Mouse (Mus musculus): ENCODE results near the gene Gkn2. TPM values are rescaled to one million over a fixed set of nuclear protein-coding genes. Genes with fewer than 3 reads are reported as not detected.

The Gkn2 gene
- polyA plus RNA-seq, 1 experiment from 2014 or later = not detected

GRCm38 (mm10) chr6:87369223-87369622 lies 3.9 kb upstream of the Gkn2 start:
- no peak for ATAC-seq (ENCODE audit: extremely low read depth, insufficient number of reproducible peaks, low FRiP score, low TSS enrichment)
- H3K9me3 ChIP-seq = no peaks in the 10 kb centered on the region
- no peak overlapping the region for H3K4me2 ChIP-seq
- H3K4me3 ChIP-seq = no peak overlapping the region
- no peak overlapping the region for H3K9ac ChIP-seq
- whole genome bisulfite sequencing = 68% methylated on average over 5 of the region's 5 CpGs
- H3K4me1 ChIP-seq = no peaks in the 10 kb centered on the region
- no peaks in the 10 kb centered on the region for H3K36me3 ChIP-seq
- H3K27me3 ChIP-seq (replicated peaks) = peaks cover 62% of the 10 kb centered on the region
- H3K27ac ChIP-seq (replicated peaks) = no peak overlapping the region

GRCm38 (mm10) chr6:87383926-87384691 lies 11.0 kb downstream of the Gkn2 start:
- Histone ChIP-seq H3K27ac (replicated peaks) (no peak overlapping the region), H3K4me3 (peak overlapping the region; percentile 40), H3K9me3 (no peaks in the 10 kb centered on the region), H3K9ac (peak overlapping the region; percentile 66; the same call in 1 of the 2 replicates), H3K27me3 (replicated peaks) (peaks cover 92% of the 10 kb centered on the region), H3K36me3 (no peaks in the 10 kb centered on the region), H3K4me2 (peak overlapping the region; percentile 69), H3K4me1 (peaks cover 20% of the 10 kb centered on the region)
- no peak for ATAC-seq (ENCODE audit: extremely low read depth, insufficient number of reproducible peaks, low FRiP score, low TSS enrichment)
- WGBS = 11% methylated on average over 24 of the region's 24 CpGs

GRCm38 (mm10) chr6:87384761-87385160 lies 11.6 kb downstream of the Gkn2 start:
- Histone ChIP-seq H3K27me3 (replicated peaks) (peaks cover 93% of the 10 kb centered on the region), H3K36me3 (no peaks in the 10 kb centered on the region), H3K4me2 (peak overlapping the region; percentile 69), H3K9me3 (no peaks in the 10 kb centered on the region), H3K4me1 (peaks cover 26% of the 10 kb centered on the region), H3K27ac (replicated peaks) (no peak overlapping the region), H3K4me3 (0 out of 2 replicates have a peak overlapping the region, but pooled peaks have one; percentile 40), H3K9ac (no peak overlapping the region)
- no peak for ATAC-seq (ENCODE audit: extremely low read depth, insufficient number of reproducible peaks, low FRiP score, low TSS enrichment)
- 38% methylated on average over 6 of the region's 6 CpGs for WGBS

DNA sequence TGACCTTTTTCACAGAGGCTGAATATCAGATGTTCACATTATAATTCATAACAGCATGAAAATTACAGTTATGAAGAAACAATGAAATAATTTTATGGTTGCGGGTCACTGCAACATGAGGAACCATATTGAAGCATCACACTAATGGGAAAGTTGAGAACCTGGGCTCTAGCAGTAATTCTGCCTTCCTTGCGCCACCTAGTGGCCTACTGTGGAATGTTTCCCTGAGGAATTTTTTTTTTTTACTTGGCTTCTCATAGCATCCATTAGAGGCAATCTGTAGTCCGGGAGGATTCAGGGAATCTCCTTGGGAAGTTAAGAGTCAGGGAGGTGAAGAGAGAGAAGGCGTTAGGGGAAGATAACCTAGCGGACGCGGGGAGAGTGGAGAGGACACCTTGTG lies 13.0 kb downstream of the Gkn2 start:
- Histone ChIP-seq H3K27me3 (replicated peaks) (peaks cover 93% of the 10 kb centered on the region), H3K27ac (replicated peaks) (no peak overlapping the region), H3K4me2 (no peak overlapping the region), H3K9me3 (no peaks in the 10 kb centered on the region), H3K4me1 (peaks cover 27% of the 10 kb centered on the region), H3K36me3 (no peaks in the 10 kb centered on the region), H3K9ac (no peak overlapping the region), H3K4me3 (no peak overlapping the region)
- no peak for ATAC-seq (ENCODE audit: extremely low read depth, insufficient number of reproducible peaks, low FRiP score, low TSS enrichment)
- 4% methylated on average over 7 of the region's 7 CpGs for WGBS

GRCm38 (mm10) chr6:87386681-87387080 lies 13.5 kb downstream of the Gkn2 start:
- no peak overlapping the region for H3K27ac ChIP-seq (replicated peaks)
- no peak overlapping the region for H3K9ac ChIP-seq
- no peak overlapping the region for H3K4me3 ChIP-seq
- WGBS = 75% methylated on average over 10 of the region's 10 CpGs
- no peaks in the 10 kb centered on the region for H3K36me3 ChIP-seq
- no peak for ATAC-seq (ENCODE audit: extremely low read depth, insufficient number of reproducible peaks, low FRiP score, low TSS enrichment)
- no peaks in the 10 kb centered on the region for H3K9me3 ChIP-seq
- H3K4me2 ChIP-seq = no peak overlapping the region
- H3K4me1 ChIP-seq = peaks cover 27% of the 10 kb centered on the region
- H3K27me3 ChIP-seq (replicated peaks) = peaks cover 93% of the 10 kb centered on the region

GRCm38 (mm10) chr6:87388877-87389276 lies 15.7 kb downstream of the Gkn2 start, which contains the start of gene Gkn3:
Gkn3 (minus strand) TSS chr6:87388935.
- 42% methylated on average over 7 of the region's 7 CpGs for WGBS
- Histone ChIP-seq H3K9me3 (no peaks in the 10 kb centered on the region), H3K9ac (0 out of 2 replicates have a peak within 1 kb of the TSS, but pooled peaks have one; percentile 4), H3K27me3 (replicated peaks) (peaks cover 93% of the 10 kb centered on the region), H3K27ac (replicated peaks) (0 out of 2 replicates have a peak within 1 kb of the TSS, but pooled peaks have one; percentile 12), H3K4me2 (no peak within 1 kb of the TSS), H3K36me3 (no peaks in the 10 kb centered on the region), H3K4me1 (peaks cover 36% of the 10 kb centered on the region), H3K4me3 (no peak within 1 kb of the TSS)
- no peak for ATAC-seq (ENCODE audit: extremely low read depth, insufficient number of reproducible peaks, low FRiP score, low TSS enrichment)

DNA sequence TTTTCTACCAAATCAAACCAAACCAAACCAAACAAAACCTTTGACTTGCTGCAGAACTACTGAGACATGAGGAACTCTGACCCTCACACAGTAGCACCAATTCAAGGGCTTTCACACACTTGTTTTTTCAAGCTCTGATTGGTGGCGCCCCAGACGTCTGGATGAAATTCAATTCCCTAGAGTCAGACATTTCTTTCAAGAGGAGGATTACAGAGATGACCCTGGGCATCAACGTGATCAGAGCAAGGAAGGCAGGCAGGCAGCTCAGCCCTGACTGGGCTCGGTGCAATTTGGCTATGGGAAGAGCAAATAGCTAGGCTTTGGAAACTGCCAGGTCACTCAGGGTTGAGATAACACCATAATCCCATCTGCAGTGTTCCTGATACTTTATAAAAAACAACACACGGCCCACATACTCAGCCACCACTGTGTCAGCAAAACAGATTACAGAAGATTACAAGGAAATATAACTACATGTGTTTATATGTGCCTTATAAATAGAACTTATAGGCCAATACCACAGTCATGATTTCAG lies 16.4 kb downstream of the Gkn2 start:
- H3K27me3 ChIP-seq (replicated peaks) = peaks cover 94% of the 10 kb centered on the region

DNA sequence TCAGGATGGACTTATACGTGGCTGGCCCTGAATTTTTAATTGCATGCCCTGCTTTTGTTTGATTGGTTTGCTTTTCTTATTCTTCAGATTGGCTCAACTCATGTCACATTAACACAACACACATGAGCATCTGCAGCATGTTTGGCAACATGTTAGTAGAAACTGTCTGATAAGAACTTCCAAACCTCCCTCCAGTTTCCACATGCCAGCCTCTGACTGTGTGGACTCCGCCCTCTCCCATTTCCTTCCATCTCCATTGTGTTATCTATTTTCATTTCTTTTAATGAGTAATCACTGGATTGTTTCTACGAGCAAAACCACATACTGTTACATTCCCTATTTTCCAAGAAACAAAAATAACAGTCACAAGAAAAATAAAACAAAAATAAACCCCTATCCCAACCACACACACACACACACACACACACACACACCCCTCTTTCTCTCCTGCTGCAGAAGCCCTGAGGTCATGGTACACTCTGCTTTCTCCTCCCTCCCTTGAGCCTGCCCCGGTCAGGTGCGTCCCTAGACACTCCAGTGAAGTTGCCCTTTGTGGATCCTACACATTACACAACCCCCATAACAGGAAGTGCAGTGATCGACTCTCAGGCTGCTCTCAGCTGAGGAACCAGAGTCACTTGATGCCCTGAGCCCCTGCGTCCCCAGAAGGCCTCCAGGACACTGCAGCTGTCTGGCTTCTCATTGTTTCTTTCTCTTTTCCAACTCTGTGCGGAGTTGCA lies 20.5 kb downstream of the Gkn2 start:
- WGBS = 67% methylated on average over 8 of the region's 8 CpGs
- Histone ChIP-seq H3K36me3 (no peaks in the 10 kb centered on the region), H3K4me3 (no peak overlapping the region), H3K4me2 (no peak overlapping the region), H3K9me3 (no peaks in the 10 kb centered on the region), H3K9ac (no peak overlapping the region), H3K27ac (replicated peaks) (no peak overlapping the region), H3K27me3 (replicated peaks) (peaks cover 96% of the 10 kb centered on the region), H3K4me1 (peaks cover 30% of the 10 kb centered on the region)
- ATAC-seq (ENCODE audit: extremely low read depth, insufficient number of reproducible peaks, low FRiP score, low TSS enrichment) = no peak

More for the DNA sequence above, 16.4 kb downstream of the Gkn2 start:
- Histone ChIP-seq H3K9me3 (no peaks in the 10 kb centered on the region), H3K36me3 (no peaks in the 10 kb centered on the region), H3K4me1 (peaks cover 38% of the 10 kb centered on the region), H3K4me3 (no peak overlapping the region), H3K4me2 (no peak overlapping the region), H3K27ac (replicated peaks) (no peak overlapping the region), H3K9ac (no peak overlapping the region)
- no peak for ATAC-seq (ENCODE audit: extremely low read depth, insufficient number of reproducible peaks, low FRiP score, low TSS enrichment)
- 28% methylated on average over 5 of the region's 5 CpGs for WGBS

DNA sequence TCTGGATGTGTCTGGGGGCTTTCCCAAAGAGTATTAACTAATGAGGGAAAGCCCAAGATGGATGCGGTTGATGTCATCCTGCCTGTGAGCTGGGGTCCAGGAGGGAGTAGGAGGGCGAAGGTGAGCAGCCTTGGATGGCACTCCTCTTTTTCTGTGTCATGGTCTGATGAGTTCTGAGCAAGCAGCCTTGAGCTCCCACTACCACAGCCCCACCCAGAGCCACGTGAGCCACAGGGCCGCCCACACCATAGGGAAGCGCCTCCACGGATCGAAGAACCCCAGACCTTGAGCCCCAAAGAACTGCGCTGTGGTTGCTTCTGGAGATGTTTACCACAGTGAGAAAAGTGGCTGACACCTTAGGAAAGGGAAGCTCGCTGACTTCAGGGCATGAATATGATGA lies 21.6 kb downstream of the Gkn2 start:
- no peak for ATAC-seq (ENCODE audit: extremely low read depth, insufficient number of reproducible peaks, low FRiP score, low TSS enrichment)
- Histone ChIP-seq H3K4me2 (no peak overlapping the region), H3K36me3 (no peaks in the 10 kb centered on the region), H3K9me3 (no peaks in the 10 kb centered on the region), H3K9ac (no peak overlapping the region), H3K4me3 (no peak overlapping the region), H3K27ac (replicated peaks) (no peak overlapping the region), H3K4me1 (peaks cover 24% of the 10 kb centered on the region), H3K27me3 (replicated peaks) (peaks cover 94% of the 10 kb centered on the region)
- WGBS = 69% methylated on average over 9 of the region's 9 CpGs

DNA sequence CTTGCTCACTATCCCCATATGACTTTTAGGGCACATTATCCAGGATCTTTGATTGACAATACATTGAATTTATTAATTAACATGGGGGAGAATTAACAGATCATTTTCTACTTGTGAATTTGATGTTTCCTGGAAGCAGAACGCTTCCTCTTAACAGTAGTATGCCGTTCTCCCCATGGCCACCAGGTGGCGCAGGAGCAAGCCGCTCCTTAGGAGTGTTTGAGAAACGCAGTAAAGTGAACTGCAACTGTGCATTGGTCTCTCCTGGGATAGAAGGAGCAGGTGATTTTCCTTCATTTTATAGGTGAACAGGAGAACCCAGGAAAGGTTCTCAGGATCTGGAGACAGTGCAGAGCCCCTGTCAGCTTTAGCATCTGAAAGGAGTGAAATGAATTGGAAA lies 26.0 kb downstream of the Gkn2 start:
- ATAC-seq (ENCODE audit: extremely low read depth, insufficient number of reproducible peaks, low FRiP score, low TSS enrichment) = no peak
- Histone ChIP-seq H3K4me1 (peaks cover 34% of the 10 kb centered on the region), H3K4me2 (no peak overlapping the region), H3K36me3 (no peaks in the 10 kb centered on the region), H3K4me3 (no peak overlapping the region), H3K27me3 (replicated peaks) (peaks cover 69% of the 10 kb centered on the region), H3K9ac (peak overlapping the region; percentile 14; the same call in 1 of the 2 replicates), H3K27ac (replicated peaks) (no peak overlapping the region), H3K9me3 (no peaks in the 10 kb centered on the region)
- 2% methylated on average over 5 of the region's 5 CpGs for WGBS

DNA sequence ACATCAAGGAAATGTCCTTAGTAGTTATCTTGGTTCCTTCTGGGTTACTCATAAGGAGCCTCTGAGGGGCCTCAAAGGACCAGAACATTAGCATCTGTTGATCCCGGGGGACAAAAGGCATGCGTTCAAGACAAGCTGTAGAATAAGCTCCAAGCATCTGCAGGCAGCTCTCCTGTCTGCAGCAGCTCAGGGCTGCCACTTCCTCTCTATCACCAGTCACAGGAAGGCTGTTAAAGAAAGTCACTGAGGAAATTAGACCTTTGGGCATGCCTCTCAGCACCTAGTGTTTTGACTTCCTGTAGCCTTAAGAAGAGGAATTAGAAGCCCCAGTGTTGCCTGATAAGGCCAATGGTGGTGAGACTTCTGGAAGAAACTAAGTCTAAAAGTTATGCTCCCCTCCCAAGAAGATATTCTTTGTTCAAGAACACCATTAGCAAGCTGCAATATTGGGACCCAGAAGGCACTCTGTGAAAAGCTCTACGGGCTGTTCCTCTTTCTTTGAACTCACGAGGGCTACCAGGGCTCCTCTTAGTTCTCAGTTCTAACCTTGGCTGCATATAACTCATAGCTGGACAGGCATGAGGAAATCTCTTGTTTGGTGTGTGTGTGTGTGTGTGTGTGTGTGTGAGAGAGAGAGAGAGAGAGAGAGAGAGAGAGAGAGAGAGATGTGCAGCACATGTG lies 26.9 kb downstream of the Gkn2 start:
- peaks cover 61% of the 10 kb centered on the region for H3K27me3 ChIP-seq (replicated peaks)
- H3K4me1 ChIP-seq = peaks cover 31% of the 10 kb centered on the region
- H3K27ac ChIP-seq (replicated peaks) = no peak overlapping the region; the same call in 1 of the 2 replicates
- no peak overlapping the region for H3K4me2 ChIP-seq
- WGBS = 32% methylated on average over 4 of the region's 4 CpGs
- H3K36me3 ChIP-seq = no peaks in the 10 kb centered on the region
- no peak overlapping the region for H3K4me3 ChIP-seq
- ATAC-seq (ENCODE audit: extremely low read depth, insufficient number of reproducible peaks, low FRiP score, low TSS enrichment) = no peak
- H3K9me3 ChIP-seq = no peaks in the 10 kb centered on the region
- 0 out of 2 replicates have a peak overlapping the region, but pooled peaks have one; percentile 14 for H3K9ac ChIP-seq

Data from heart, embryonic 13.5 days (tissue).